Mouse (Mus musculus) spleen, adult 2 months (tissue): Measurements from ENCODE around the gene Ass1.

Source experiments
- CTCF ChIP-seq: fragments of 200-500 bp; IDR thresholded peaks from 2 replicates; pipeline ENCODE4 v1.5.1; 2011; ENCODE audit warnings: mild to moderate bottlenecking, inconsistent platforms; ENCODE audit not compliant: insufficient read depth, insufficient read length, insufficient replicate concordance; ENCODE audit errors: extremely low read depth
- POLR2A ChIP-seq: fragments of 200-500 bp; IDR thresholded peaks from 2 replicates; pipeline ENCODE4 v1.6.1; 2011; ENCODE audit warnings: low read depth, low read length, inconsistent platforms

GRCm38 (mm10) chr2:31439576-31439975, 30.4 kb upstream of the Ass1 start:
- no peak for TF ChIP-seq CTCF
- TF ChIP-seq POLR2A, result no peak
